Mouse (Mus musculus) E14TG2a.4 (cell line): Measurements from ENCODE around the gene Apol11a.
A peak's percentile ranks its signal among the peaks of the same experiment; 100 is the strongest.
"Not testable (repeated sequence)": the region's sequence is repeated elsewhere in the genome, so short reads cannot be mapped to it uniquely, and the experiment has no call there.

Experiments used
- H3K27me3 ChIP-seq: 2 replicates; pipeline ENCODE4 v1.6.1; 2014; ENCODE audit warnings: low read length, control low read depth; ENCODE audit not compliant: insufficient read depth
- H3K36me3 ChIP-seq: 2 replicates; pipeline ENCODE4 v1.6.1; 2014; ENCODE audit warnings: low read length, control low read depth; ENCODE audit not compliant: insufficient read depth
- H3K4me1 ChIP-seq: replicated peaks from 2 replicates; pipeline ENCODE4 v1.6.1; 2014; ENCODE audit warnings: low read depth, low read length, control low read depth
- H3K4me3 ChIP-seq: replicated peaks from 2 replicates; pipeline ENCODE4 v1.5.1; 2014; ENCODE audit warnings: mild to moderate bottlenecking, low read length
- H3K9me3 ChIP-seq: 2 replicates; pipeline ENCODE4 v1.6.1; 2014; ENCODE audit warnings: low read length, control low read depth
- CTCF ChIP-seq: conservative IDR thresholded peaks from 2 replicates; pipeline ENCODE4 v1.5.1; 2014; ENCODE audit warnings: low read length
- NANOG ChIP-seq: IDR thresholded peaks from 2 replicates; pipeline ENCODE4 v1.6.1; 2014; ENCODE audit warnings: borderline replicate concordance, low read length, mixed read lengths
- POU5F1 ChIP-seq: IDR thresholded peaks from 2 replicates; pipeline ENCODE4 v1.6.1; 2014; ENCODE audit warnings: low read length, borderline replicate concordance

Apol11a gene

GRCm38 (mm10) chr15:77507966-77508365, at the start of gene Apol11a:
Gene Apol11a, plus strand, starts transcription at chr15:77508271.
- not testable (repeated sequence) for H3K27me3 ChIP-seq, H3K4me3 ChIP-seq, H3K4me1 ChIP-seq, H3K36me3 ChIP-seq, H3K9me3 ChIP-seq

- H3K4me3 ChIP-seq, H3K4me1 ChIP-seq, H3K27me3 ChIP-seq, H3K9me3 ChIP-seq, H3K36me3 ChIP-seq: not testable (repeated sequence)
These were observed 33.2 kb upstream of the Apol11a start for GRCm38 (mm10) chr15:77474699-77475390.

DNA sequence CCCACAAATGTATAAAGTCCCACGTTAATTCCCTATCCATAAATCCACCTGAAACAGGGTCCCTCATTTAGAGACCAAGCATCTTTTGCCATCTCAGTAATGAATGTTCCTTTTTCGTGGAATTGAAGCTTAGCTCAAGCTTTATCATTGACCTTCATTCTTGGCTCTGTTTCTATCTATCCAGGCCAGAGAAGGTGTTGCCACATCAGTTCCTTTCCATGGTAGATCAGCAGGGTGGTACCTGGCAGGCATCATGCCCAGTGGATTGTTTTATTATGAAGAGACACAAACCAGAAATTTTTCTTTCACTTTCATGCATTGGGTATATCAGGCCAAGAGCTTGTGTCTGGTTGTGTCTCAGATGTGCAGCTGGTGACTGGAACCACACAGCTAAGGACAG, 31.4 kb upstream of the Apol11a start, which contains the start of gene Apol10a:
TSS of gene Apol10a (plus strand) at position 355 of the 400 bp plus-strand sequence.
- not testable (repeated sequence) for H3K27me3 ChIP-seq, H3K4me3 ChIP-seq, H3K36me3 ChIP-seq, H3K4me1 ChIP-seq
- H3K9me3 ChIP-seq, result peaks cover 17% of the 10 kb centered on the region

- TF ChIP-seq POU5F1 (no peak), CTCF (no peak)
- Histone ChIP-seq H3K27me3 (no peaks in the 10 kb centered on the region), H3K4me1 (peaks cover 4% of the 10 kb centered on the region; the same call in 1 of the 2 replicates), H3K9me3 (peaks cover 8% of the 10 kb centered on the region), H3K4me3 (no peak overlapping the region), H3K36me3 (no peaks in the 10 kb centered on the region)
These were observed 25.8 kb upstream of the Apol11a start for GRCm38 (mm10) chr15:77482140-77482794.

DNA sequence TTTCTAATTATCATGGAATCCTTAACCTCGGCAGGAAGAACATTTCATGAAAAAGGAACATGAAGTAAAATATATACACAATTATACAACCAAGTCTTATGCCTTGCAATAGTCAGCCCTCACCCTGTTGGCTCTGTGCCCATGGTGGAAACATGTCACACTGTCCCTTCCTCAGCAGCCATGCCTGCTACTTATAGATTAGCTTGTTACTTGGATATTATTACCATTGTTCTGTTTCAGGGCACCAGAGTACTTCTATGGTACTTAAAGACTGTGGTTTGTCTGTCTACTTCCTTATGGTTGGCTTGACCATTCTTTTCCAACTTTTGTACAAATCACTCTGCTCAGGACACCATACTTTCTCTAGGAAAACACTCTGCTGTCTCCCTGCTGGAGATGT, 14.9 kb upstream of the Apol11a start:
- not testable (repeated sequence) for H3K4me3 ChIP-seq, H3K9me3 ChIP-seq

GRCm38 (mm10) chr15:77494694-77495093, 13.4 kb upstream of the Apol11a start:
- not testable (repeated sequence) for H3K9me3 ChIP-seq, H3K4me1 ChIP-seq, H3K4me3 ChIP-seq

More for the DNA sequence above, 14.9 kb upstream of the Apol11a start:
- H3K27me3 ChIP-seq, H3K4me1 ChIP-seq, H3K36me3 ChIP-seq: not testable (repeated sequence)

DNA sequence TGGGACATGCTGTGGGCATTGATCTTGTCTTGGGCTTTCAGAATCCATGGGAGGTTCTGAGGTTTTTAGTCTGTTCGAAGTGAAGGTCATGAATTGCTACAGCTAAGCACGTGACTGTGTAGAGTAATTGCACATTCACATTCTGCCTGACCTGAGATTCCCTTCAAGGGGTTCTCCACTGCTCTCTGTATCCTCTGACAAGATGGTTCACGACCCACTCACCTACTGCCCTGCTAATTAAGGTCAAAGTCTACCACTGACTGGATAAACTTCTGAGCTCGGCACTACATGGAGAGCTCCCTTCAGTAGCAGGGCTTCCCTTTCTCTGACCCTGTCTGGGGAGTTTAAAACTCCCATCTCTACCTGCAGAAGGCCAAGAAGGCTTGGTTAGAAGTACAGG, 12.5 kb downstream of the Apol11a start:
- not testable (repeated sequence) for H3K4me3 ChIP-seq, H3K9me3 ChIP-seq, H3K4me1 ChIP-seq, H3K36me3 ChIP-seq, H3K27me3 ChIP-seq

More at GRCm38 (mm10) chr15:77494694-77495093, 13.4 kb upstream of the Apol11a start:
- not testable (repeated sequence) for H3K27me3 ChIP-seq, H3K36me3 ChIP-seq

GRCm38 (mm10) chr15:77523186-77523843, 15.2 kb downstream of the Apol11a start:
- H3K9me3 ChIP-seq, H3K36me3 ChIP-seq, H3K4me1 ChIP-seq, H3K4me3 ChIP-seq, H3K27me3 ChIP-seq: not testable (repeated sequence)
- TF ChIP-seq CTCF, result peak; percentile 31

DNA sequence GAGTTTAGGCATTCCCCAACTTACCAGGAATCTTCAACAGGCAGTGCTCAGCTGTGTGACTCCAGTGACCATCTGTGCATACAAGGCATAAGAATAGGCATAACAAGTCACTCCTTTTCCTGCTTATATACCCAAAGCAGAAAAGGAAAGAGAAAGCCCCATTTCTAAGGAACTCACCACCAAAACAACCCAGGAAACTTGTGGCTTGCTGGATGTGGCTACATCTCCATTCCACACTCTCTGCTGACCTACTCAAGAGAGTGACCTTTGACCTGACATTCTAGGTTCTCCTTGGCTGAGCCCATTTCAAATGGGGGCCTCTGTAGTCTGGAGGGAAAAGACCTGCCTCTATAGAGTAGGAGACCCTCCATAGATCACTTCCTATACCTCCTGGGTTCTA, 25.1 kb downstream of the Apol11a start, which contains the start of gene Apol7c:
TSS of gene Apol7c (minus strand) at position 101 of the 400 bp plus-strand sequence.
- Histone ChIP-seq H3K9me3 (peaks cover 5% of the 10 kb centered on the region; the same call in 1 of the 2 replicates), H3K27me3 (no peaks in the 10 kb centered on the region), H3K36me3 (no peaks in the 10 kb centered on the region), H3K4me1 (no peaks in the 10 kb centered on the region), H3K4me3 (no peak within 1 kb of the TSS)
- TF ChIP-seq CTCF (no peak), NANOG (no peak), POU5F1 (no peak)

DNA sequence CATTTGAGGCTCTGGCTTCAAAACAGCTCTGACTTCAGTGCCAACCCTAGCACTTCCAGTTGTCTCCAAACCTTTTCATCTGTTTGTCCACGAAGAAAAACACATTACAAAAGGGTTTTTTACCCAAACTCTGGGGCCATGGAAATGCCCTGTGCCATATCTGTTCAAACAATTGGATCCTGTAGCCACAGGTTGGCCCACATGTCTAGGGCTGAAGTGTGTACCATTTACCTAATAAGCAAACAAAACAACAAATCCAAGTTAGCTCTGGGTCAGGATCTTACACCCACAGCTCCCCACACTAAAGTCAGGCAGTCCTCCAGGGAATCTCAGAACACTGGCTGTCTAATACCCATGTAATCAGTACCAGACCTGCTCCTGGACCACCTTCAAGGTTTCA, 31.1 kb downstream of the Apol11a start:
- not testable (repeated sequence) for H3K4me1 ChIP-seq, H3K36me3 ChIP-seq, H3K4me3 ChIP-seq, H3K9me3 ChIP-seq, H3K27me3 ChIP-seq
